Mouse (Mus musculus) thymus, adult 2 months (tissue): ENCODE data around the gene Fam57a. TPM values are rescaled to one million over a fixed set of nuclear protein-coding genes. Genes with fewer than 3 reads are reported as not detected.

Experiments
- DNase-seq: peaks from one replicate; pipeline ENCODE4 v3.0.0; 2021
- H3K27ac ChIP-seq: fragments of 200-500 bp; 2 replicates; pipeline ENCODE4 v1.5.1; 2012; ENCODE audit warnings: low read length, control low read depth; ENCODE audit not compliant: control insufficient read depth, insufficient read depth
- H3K27me3 ChIP-seq: fragments of 200-500 bp; 2 replicates; pipeline ENCODE4 v1.6.1; 2012; ENCODE audit warnings: mild to moderate bottlenecking, low read length, moderate library complexity, mixed read lengths; ENCODE audit not compliant: control insufficient read depth, insufficient read depth
- H3K36me3 ChIP-seq: fragments of 200-500 bp; 2 replicates; pipeline ENCODE4 v1.6.1; 2012; ENCODE audit warnings: mild to moderate bottlenecking, low read length, moderate library complexity; ENCODE audit not compliant: control insufficient read depth, insufficient read depth
- H3K4me1 ChIP-seq: fragments of 200-500 bp; replicated peaks from 2 replicates; pipeline ENCODE4 v1.6.1; 2012; ENCODE audit warnings: low read length; ENCODE audit not compliant: control insufficient read depth, insufficient read depth
- H3K4me3 ChIP-seq: fragments of 200-500 bp; 2 replicates; pipeline ENCODE4 v1.5.1; 2012; ENCODE audit warnings: mild to moderate bottlenecking, low read length, control low read depth, moderate library complexity; ENCODE audit not compliant: control insufficient read depth, insufficient read depth
- CTCF ChIP-seq: fragments of 200-500 bp; IDR thresholded peaks from 2 replicates; pipeline ENCODE4 v1.5.1; 2012; ENCODE audit warnings: mild to moderate bottlenecking, control low read depth, low read length, moderate library complexity, borderline replicate concordance; ENCODE audit not compliant: control insufficient read depth, poor library complexity, insufficient read depth; ENCODE audit errors: extremely low read depth
- POLR2A ChIP-seq: fragments of 200-500 bp; IDR thresholded peaks from 2 replicates; pipeline ENCODE4 v1.6.1; 2012; ENCODE audit warnings: mild to moderate bottlenecking, low read length, control low read depth, moderate library complexity; ENCODE audit not compliant: control insufficient read depth, poor library complexity, insufficient read depth; ENCODE audit errors: extremely low read depth
- WGBS: fragments of 180-500 bp; shearing (Covaris S2); methylation state at CpG from one replicate; pipeline ENCODE4 v1.1.7; 2018; 5-methylcytosine and 5-hydroxymethylcytosine counted together
- polyA plus RNA-seq: library from polyadenylated mRNA; depleted of rRNA; stranded (reverse); fragments of >200 nt; gene quantifications from 2 replicates; pipeline ENCODE4 v1.2.3, GENCODE M21; 2012

Gene Fam57a
- polyA plus RNA-seq, 1 experiment, result 17.4 TPM

GRCm38 (mm10) chr11:76253918-76254264 is 74.4 kb downstream of the Fam57a start:
- 93% methylated on average over 4 of the region's 4 CpGs for WGBS
- no peak overlapping the region for H3K4me3 ChIP-seq
- no peak for DNase-seq
- no peak overlapping the region for H3K27ac ChIP-seq
- TF ChIP-seq CTCF, result no peak
- TF ChIP-seq POLR2A, result no peak
- H3K27me3 ChIP-seq, result no peaks in the 10 kb centered on the region
- no peaks in the 10 kb centered on the region for H3K4me1 ChIP-seq
- H3K36me3 ChIP-seq, result no peaks in the 10 kb centered on the region

- DNase-seq, result no peak
- H3K36me3 ChIP-seq, result no peaks in the 10 kb centered on the region
- 95% methylated on average over 4 of the region's 4 CpGs for WGBS
- H3K4me3 ChIP-seq, result no peak overlapping the region
- TF ChIP-seq CTCF, result no peak
- TF ChIP-seq POLR2A, result no peak
- no peaks in the 10 kb centered on the region for H3K4me1 ChIP-seq
- no peak overlapping the region for H3K27ac ChIP-seq
- H3K27me3 ChIP-seq, result no peaks in the 10 kb centered on the region
Measured at GRCm38 (mm10) chr11:76255431-76256001, 76.0 kb downstream of the Fam57a start.

GRCm38 (mm10) chr11:76256129-76256528 is 76.7 kb downstream of the Fam57a start:
- Histone ChIP-seq H3K27me3 (no peaks in the 10 kb centered on the region), H3K4me1 (peaks cover 5% of the 10 kb centered on the region), H3K36me3 (no peaks in the 10 kb centered on the region), H3K27ac (no peak overlapping the region), H3K4me3 (no peak overlapping the region)
- no peak for TF ChIP-seq POLR2A
- 82% methylated on average over 5 of the region's 5 CpGs for WGBS
- DNase-seq, result no peak

GRCm38 (mm10) chr11:76257386-76257785 is 77.9 kb downstream of the Fam57a start:
- Histone ChIP-seq H3K4me1 (peaks cover 13% of the 10 kb centered on the region), H3K36me3 (no peaks in the 10 kb centered on the region), H3K27ac (no peak overlapping the region), H3K4me3 (no peak overlapping the region), H3K27me3 (no peaks in the 10 kb centered on the region)
- 89% methylated on average over 4 of the region's 4 CpGs for WGBS
- TF ChIP-seq CTCF (no peak), POLR2A (no peak)
- no peak for DNase-seq

GRCm38 (mm10) chr11:76258511-76258910 is 79.0 kb downstream of the Fam57a start:
- Histone ChIP-seq H3K27me3 (no peaks in the 10 kb centered on the region), H3K4me3 (no peak overlapping the region), H3K27ac (no peak overlapping the region), H3K36me3 (no peaks in the 10 kb centered on the region), H3K4me1 (peaks cover 13% of the 10 kb centered on the region)
- DNase-seq, result no peak
- TF ChIP-seq POLR2A, result no peak
- no peak for TF ChIP-seq CTCF
- 96% methylated on average over 6 of the region's 6 CpGs for WGBS

- 95% methylated on average over 10 of the region's 10 CpGs for WGBS
- Histone ChIP-seq H3K27me3 (no peaks in the 10 kb centered on the region), H3K4me1 (peaks cover 13% of the 10 kb centered on the region), H3K36me3 (no peaks in the 10 kb centered on the region), H3K4me3 (no peak overlapping the region), H3K27ac (no peak overlapping the region)
- TF ChIP-seq CTCF, result no peak
- no peak for TF ChIP-seq POLR2A
- no peak for DNase-seq
Measured at GRCm38 (mm10) chr11:76260208-76261050, 81.0 kb downstream of the Fam57a start.

GRCm38 (mm10) chr11:76261224-76261623 is 81.8 kb downstream of the Fam57a start:
- TF ChIP-seq CTCF, result no peak
- no peak for TF ChIP-seq POLR2A
- Histone ChIP-seq H3K27ac (no peak overlapping the region), H3K27me3 (no peaks in the 10 kb centered on the region), H3K4me1 (peaks cover 13% of the 10 kb centered on the region), H3K36me3 (no peaks in the 10 kb centered on the region), H3K4me3 (no peak overlapping the region)
- no peak for DNase-seq
- 16% methylated on average over 12 of the region's 12 CpGs for WGBS
